Mouse (Mus musculus) erythroblast, embryonic 14.5 days (primary cell): Measurements from ENCODE around the gene Psmb2. TPM values are rescaled to one million over a fixed set of nuclear protein-coding genes. Genes with fewer than 3 reads are reported as not detected.

Source experiments
- H3K27me3 ChIP-seq: 2 replicates; pipeline ENCODE4 v1.6.1; 2012; ENCODE audit warnings: inconsistent platforms; ENCODE audit not compliant: control insufficient read depth
- H3K36me3 ChIP-seq: 2 replicates; pipeline ENCODE4 v1.6.1; 2012; ENCODE audit warnings: mild to moderate bottlenecking, inconsistent platforms; ENCODE audit not compliant: control insufficient read depth
- H3K4me1 ChIP-seq: 2 replicates; pipeline ENCODE4 v1.6.1; 2012; ENCODE audit warnings: inconsistent platforms; ENCODE audit not compliant: control insufficient read depth
- H3K4me3 ChIP-seq: replicated peaks from 2 replicates; pipeline ENCODE3; 2012; ENCODE audit warnings: moderate library complexity, mild to moderate bottlenecking, inconsistent platforms
- H3K9me3 ChIP-seq: 2 replicates; pipeline ENCODE4 v1.6.1; 2012; ENCODE audit warnings: low read length, inconsistent platforms, mixed read lengths; ENCODE audit not compliant: control insufficient read depth
- GATA1 ChIP-seq: IDR thresholded peaks from 2 replicates; pipeline ENCODE4 v1.6.1; 2012; ENCODE audit warnings: low read length, inconsistent platforms, mixed read lengths
- TAL1 ChIP-seq: IDR thresholded peaks from 3 replicates; pipeline ENCODE4 v1.6.1; 2012; ENCODE audit warnings: low read length, inconsistent platforms, mixed read lengths
- polyA plus RNA-seq: library from polyadenylated mRNA; stranded (reverse); fragments of >175 nt; gene quantifications from 2 replicates; pipeline ENCODE4 v1.2.3, GENCODE M21; 2012

Gene Psmb2
- polyA plus RNA-seq, 1 experiment, result 11.1 TPM

- Histone ChIP-seq H3K4me1 (peaks cover 4% of the 10 kb centered on the region), H3K36me3 (no peaks in the 10 kb centered on the region), H3K9me3 (peaks cover 15% of the 10 kb centered on the region; the same call in 1 of the 2 replicates), H3K27me3 (peaks cover 90% of the 10 kb centered on the region), H3K4me3 (no peak within 1 kb of the TSS)
- no peak for TF ChIP-seq TAL1
- no peak for TF ChIP-seq GATA1
Measured at GRCm38 (mm10) chr4:126736001-126736414, 58.6 kb downstream of the Psmb2 start, which contains the start of gene Tfap2e. Gene Tfap2e, minus strand, starts transcription at chr4:126736240.

GRCm38 (mm10) chr4:126739966-126740676 is 62.7 kb downstream of the Psmb2 start:
- Histone ChIP-seq H3K4me1 (peaks cover 5% of the 10 kb centered on the region), H3K27me3 (peaks cover 49% of the 10 kb centered on the region), H3K4me3 (no peak overlapping the region), H3K9me3 (peaks cover 7% of the 10 kb centered on the region; the same call in 1 of the 2 replicates), H3K36me3 (peaks cover 13% of the 10 kb centered on the region)
- TF ChIP-seq GATA1, result no peak
- no peak for TF ChIP-seq TAL1

- Histone ChIP-seq H3K4me1 (peaks cover 2% of the 10 kb centered on the region; the same call in 1 of the 2 replicates), H3K4me3 (no peak overlapping the region), H3K27me3 (peaks cover 36% of the 10 kb centered on the region), H3K36me3 (peaks cover 22% of the 10 kb centered on the region), H3K9me3 (no peaks in the 10 kb centered on the region)
- no peak for TF ChIP-seq TAL1
Measured at GRCm38 (mm10) chr4:126741448-126741847, 64.0 kb downstream of the Psmb2 start.

GRCm38 (mm10) chr4:126742976-126743375 is 65.5 kb downstream of the Psmb2 start:
- peaks cover 21% of the 10 kb centered on the region for H3K27me3 ChIP-seq
- H3K4me3 ChIP-seq, result no peak overlapping the region

GRCm38 (mm10) chr4:126743713-126744112 is 66.3 kb downstream of the Psmb2 start:
- TF ChIP-seq TAL1 (no peak), GATA1 (no peak)
- H3K4me1 ChIP-seq, result peaks cover 4% of the 10 kb centered on the region
- H3K4me3 ChIP-seq, result no peak overlapping the region
- H3K27me3 ChIP-seq, result peaks cover 13% of the 10 kb centered on the region
- H3K36me3 ChIP-seq, result peaks cover 39% of the 10 kb centered on the region
- H3K9me3 ChIP-seq, result no peaks in the 10 kb centered on the region

More at GRCm38 (mm10) chr4:126742976-126743375, 65.5 kb downstream of the Psmb2 start:
- H3K36me3 ChIP-seq, result peaks cover 32% of the 10 kb centered on the region
- H3K4me1 ChIP-seq, result peaks cover 4% of the 10 kb centered on the region
- H3K9me3 ChIP-seq, result no peaks in the 10 kb centered on the region
- TF ChIP-seq GATA1 (no peak), TAL1 (no peak)

GRCm38 (mm10) chr4:126744831-126745230 is 67.4 kb downstream of the Psmb2 start:
- Histone ChIP-seq H3K36me3 (peaks cover 50% of the 10 kb centered on the region), H3K4me3 (no peak overlapping the region), H3K4me1 (peaks cover 7% of the 10 kb centered on the region), H3K27me3 (peaks cover 3% of the 10 kb centered on the region), H3K9me3 (no peaks in the 10 kb centered on the region)
- TF ChIP-seq GATA1 (no peak), TAL1 (no peak)

GRCm38 (mm10) chr4:126745506-126746193 is 68.2 kb downstream of the Psmb2 start:
- peaks cover 58% of the 10 kb centered on the region for H3K36me3 ChIP-seq
- no peaks in the 10 kb centered on the region for H3K9me3 ChIP-seq
- peaks cover 9% of the 10 kb centered on the region for H3K4me1 ChIP-seq
- no peak overlapping the region for H3K4me3 ChIP-seq
- H3K27me3 ChIP-seq, result no peaks in the 10 kb centered on the region
- TF ChIP-seq GATA1 (no peak), TAL1 (no peak)

- no peak for TF ChIP-seq GATA1
- no peak for TF ChIP-seq TAL1
- Histone ChIP-seq H3K9me3 (no peaks in the 10 kb centered on the region), H3K4me1 (peaks cover 9% of the 10 kb centered on the region), H3K4me3 (no peak overlapping the region), H3K36me3 (peaks cover 58% of the 10 kb centered on the region), H3K27me3 (no peaks in the 10 kb centered on the region)
Measured at GRCm38 (mm10) chr4:126746194-126746840, 68.9 kb downstream of the Psmb2 start.

- Histone ChIP-seq H3K9me3 (no peaks in the 10 kb centered on the region), H3K36me3 (peaks cover 58% of the 10 kb centered on the region), H3K4me1 (peaks cover 25% of the 10 kb centered on the region), H3K27me3 (no peaks in the 10 kb centered on the region), H3K4me3 (no peak overlapping the region)
- TF ChIP-seq GATA1 (no peak), TAL1 (no peak)
Measured at GRCm38 (mm10) chr4:126748381-126748780, 71.0 kb downstream of the Psmb2 start.
